Mouse (Mus musculus): ENCODE measurements around the gene Arhgap15.

Arhgap15 gene

DNA sequence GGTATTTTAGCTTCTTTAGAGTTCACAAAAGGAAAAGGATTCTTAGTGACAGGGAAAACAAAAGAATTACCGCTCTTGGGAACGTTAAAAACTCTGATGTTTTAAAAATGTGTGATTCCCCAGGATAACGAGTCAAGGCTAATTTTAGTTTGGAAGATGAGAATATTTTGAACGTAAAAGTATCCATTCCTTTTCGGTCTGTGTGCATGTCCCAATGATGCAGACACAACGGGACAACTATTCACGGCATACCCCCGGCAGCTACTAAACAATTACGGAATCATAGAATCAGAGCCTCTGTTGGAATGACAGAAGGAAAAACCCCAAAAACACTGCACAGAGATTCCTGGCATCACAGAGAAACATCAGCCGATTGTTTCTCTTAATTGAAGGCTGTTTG is 281.2 kb downstream of the Arhgap15 start:
- no peak for DNase-seq (ENCODE audit: low spot score)

GRCm38 (mm10) chr2:44039522-44040203 is 291.0 kb downstream of the Arhgap15 start:
- no peak for DNase-seq (ENCODE audit: low spot score)

- DNase-seq (ENCODE audit: low spot score): no peak
These were observed 295.5 kb downstream of the Arhgap15 start for GRCm38 (mm10) chr2:44044088-44044487.

DNA sequence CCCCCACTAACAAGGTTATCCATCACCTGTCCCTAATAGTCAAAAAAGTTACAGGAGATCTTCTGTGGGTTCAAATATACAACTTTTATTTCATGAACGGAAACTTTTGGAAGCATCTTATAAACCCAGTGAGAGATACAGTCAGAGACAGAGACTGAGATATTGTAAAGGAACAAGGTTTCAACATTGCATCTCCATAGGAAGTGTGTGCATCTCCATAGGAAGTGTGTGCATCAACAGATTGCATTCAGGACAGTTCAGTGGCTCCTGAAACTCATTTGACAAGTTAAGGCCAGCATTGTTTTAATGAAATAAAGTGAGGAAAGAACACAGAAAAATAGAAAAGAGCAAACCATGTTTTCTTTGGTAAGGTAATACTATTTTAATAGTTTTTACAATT is 296.0 kb downstream of the Arhgap15 start:
- no peak for DNase-seq (ENCODE audit: low spot score)

DNA sequence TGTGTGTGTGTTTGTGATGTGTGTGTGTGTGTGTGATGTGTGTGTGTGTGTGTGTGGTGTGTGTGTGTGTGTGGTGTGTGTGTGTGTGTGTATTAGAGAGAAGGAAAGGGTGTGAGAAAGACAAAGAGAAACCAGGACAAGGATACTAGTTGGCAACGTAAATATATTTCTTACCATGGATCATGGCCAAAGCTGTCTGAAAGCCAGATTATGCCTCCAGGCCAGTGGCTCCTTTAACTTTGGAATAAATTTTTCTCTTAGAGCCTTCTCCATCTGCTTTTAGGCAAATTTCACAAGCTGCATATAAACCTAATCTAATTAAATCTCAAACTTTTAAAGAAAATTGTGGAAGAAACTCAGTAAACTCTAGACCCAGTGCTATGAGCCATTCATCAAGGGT is 296.6 kb downstream of the Arhgap15 start:
- DNase-seq (ENCODE audit: low spot score): no peak

- DNase-seq (ENCODE audit: low spot score): peak; percentile 18
These were observed 311.7 kb downstream of the Arhgap15 start for GRCm38 (mm10) chr2:44060306-44060705.

GRCm38 (mm10) chr2:44060716-44061115 is 312.1 kb downstream of the Arhgap15 start:
- peak; percentile 65 for DNase-seq (ENCODE audit: low spot score)

DNA sequence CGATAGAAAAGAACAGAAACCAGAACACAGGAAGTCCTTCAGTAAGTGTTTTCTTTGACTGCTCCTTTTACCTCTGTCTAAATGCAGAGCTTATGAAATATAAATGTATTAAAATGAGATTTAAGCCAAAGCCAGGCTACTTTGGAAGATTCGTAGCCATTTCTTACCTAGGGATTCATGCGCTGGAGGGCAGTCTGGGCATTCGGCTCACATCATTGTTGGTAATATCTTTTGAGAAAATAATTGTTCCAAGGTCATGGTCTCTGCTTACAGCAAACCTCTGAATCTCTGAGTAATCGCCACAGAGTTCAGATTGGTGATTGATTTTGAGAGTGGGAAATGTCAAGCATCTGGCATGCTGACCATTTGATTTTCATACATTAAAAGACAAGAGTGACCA is 316.4 kb downstream of the Arhgap15 start:
- DNase-seq (ENCODE audit: low spot score): no peak

DNA sequence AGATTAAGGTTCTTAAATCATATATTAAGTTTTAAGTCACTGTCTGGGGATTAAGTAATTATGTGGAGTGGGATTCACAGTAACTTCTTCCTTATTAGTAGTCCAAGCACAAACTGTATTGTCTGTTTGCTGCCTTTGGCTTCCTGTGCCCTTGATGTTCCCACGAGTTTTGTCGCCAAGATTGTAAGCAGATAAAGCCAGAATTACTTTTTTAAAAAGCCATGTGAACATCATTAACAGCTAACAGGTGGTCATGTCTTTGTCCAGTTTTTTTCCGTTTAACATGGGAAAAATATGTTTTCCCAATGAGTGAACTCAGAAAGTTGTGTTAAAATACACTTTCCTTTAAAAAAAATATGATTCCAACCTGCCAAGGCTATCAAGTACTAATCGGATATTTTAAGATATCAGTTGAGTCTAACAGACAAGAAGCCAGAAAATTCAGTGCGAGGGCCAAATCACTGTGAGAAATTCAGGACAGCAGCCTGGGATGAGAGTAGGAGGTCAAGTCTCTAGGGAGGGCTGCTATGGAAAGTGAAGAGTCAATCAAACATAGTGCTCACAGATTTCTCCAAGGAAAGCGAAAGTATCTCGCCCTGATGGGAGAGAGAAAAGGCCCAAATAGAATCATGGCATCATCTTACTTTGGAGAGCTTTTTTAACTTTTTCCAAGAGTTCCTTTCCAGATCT is 319.7 kb downstream of the Arhgap15 start:
- peak; percentile 20 for DNase-seq (ENCODE audit: low spot score)

DNA sequence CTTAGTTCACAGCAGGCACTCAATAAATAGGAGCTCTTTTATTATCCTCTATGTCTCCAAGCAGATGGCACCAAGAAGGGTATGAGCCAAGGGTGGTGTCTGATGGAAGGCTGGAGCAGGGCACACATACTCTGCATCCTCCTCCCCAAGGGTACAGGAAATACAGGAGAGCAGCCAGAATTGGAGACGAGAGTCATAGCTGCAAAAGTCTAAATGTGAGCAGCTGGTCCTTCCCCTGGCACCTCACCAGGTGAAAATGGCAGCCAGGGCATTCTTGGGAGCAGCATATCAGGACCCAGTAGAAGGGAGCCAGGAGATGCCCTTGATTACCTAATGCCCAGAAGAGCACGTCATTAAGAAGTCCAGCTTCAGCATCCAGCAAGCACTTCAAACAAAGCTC is 320.3 kb downstream of the Arhgap15 start:
- DNase-seq (ENCODE audit: low spot score): no peak

DNA sequence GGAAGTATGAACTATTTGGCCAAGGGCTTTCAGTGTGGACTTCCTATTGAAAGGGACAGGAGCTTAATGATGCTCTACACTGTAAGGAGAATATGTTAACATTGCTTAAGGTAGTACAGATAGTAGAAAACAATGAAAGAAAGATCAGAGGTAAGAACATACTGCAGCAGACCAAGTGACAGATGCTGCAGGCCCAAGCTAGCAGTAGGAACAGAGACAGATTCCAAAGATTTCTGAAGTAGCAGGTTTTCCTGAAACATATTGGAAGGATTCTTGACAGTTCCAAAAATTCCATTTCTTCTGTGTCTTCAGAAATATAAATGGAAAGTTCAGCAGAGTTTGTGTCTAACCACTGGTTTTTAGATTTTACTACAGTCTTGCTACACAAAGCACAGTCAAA is 327.9 kb downstream of the Arhgap15 start:
- DNase-seq (ENCODE audit: low spot score): no peak

DNA sequence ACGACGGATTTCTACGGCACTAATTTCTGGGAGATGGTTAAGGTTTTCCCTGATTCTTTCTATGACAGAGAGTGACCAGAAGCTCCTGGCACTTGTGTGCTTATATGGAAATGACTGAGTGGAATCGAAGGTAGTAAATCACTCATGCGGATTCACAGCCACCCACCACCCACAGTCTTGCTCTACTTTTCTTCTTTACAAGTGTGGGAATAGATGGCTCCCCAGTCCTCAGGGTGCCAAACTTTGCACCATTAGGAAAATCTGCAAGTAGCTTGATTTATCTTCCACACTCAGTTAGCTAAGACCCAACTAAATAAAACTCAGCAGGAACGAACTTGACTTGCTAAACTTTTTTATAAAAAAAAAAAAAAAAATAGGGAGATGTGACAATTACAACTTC is 331.9 kb downstream of the Arhgap15 start:
- DNase-seq (ENCODE audit: low spot score): no peak

GRCm38 (mm10) chr2:44081241-44081640 is 332.6 kb downstream of the Arhgap15 start:
- DNase-seq (ENCODE audit: low spot score): no peak

GRCm38 (mm10) chr2:44084471-44084870 is 335.8 kb downstream of the Arhgap15 start:
- DNase-seq (ENCODE audit: low spot score): no peak

- no peak for DNase-seq (ENCODE audit: low spot score)
These were observed 337.9 kb downstream of the Arhgap15 start for GRCm38 (mm10) chr2:44086403-44087056.

GRCm38 (mm10) chr2:44098552-44098951 is 349.9 kb downstream of the Arhgap15 start:
- no peak for DNase-seq (ENCODE audit: low spot score)

GRCm38 (mm10) chr2:44102351-44102750 is 353.7 kb downstream of the Arhgap15 start:
- DNase-seq (ENCODE audit: low spot score): no peak

DNA sequence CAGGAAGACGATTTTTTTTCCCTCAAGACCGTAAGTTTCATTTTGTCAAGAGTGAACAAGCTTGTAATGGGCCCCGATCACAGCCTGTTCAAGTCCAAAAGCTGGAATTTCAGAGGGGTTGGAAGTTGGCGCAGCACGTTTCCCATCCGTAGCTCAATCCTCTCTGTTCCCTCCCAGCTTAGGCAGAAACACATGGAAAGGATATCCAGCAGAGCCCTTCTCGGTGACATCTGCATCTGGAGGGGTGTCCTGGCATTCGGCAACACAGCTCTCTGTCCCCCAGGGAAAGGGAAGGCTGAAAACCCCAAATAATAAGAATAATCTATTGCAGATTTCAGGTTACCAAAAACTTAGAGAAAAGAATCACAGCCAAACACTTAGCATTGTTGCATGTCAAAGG is 354.7 kb downstream of the Arhgap15 start:
- DNase-seq (ENCODE audit: low spot score): no peak

GRCm38 (mm10) chr2:44103742-44104141 is 355.1 kb downstream of the Arhgap15 start:
- DNase-seq (ENCODE audit: low spot score): no peak

GRCm38 (mm10) chr2:44104282-44105197 is 355.9 kb downstream of the Arhgap15 start:
- no peak for DNase-seq (ENCODE audit: low spot score)

GRCm38 (mm10) chr2:44105198-44105555 is 356.6 kb downstream of the Arhgap15 start:
- DNase-seq (ENCODE audit: low spot score): no peak

GRCm38 (mm10) chr2:44106359-44106758 is 357.7 kb downstream of the Arhgap15 start:
- no peak for DNase-seq (ENCODE audit: low spot score)

Measured in MN1 (cell line).